Mouse (Mus musculus): ENCODE measurements around the gene Gm45140. TPM values are rescaled to one million over a fixed set of nuclear protein-coding genes. Genes with fewer than 3 reads are reported as not detected.

The Gm45140 gene
- polyA plus RNA-seq, 1 experiment from 2014 or later = 1.9 TPM

GRCm38 (mm10) chr6:87838551-87839197, 3.1 kb upstream of the Gm45140 start, which contains the start of gene Isy1:
Isy1 (minus strand) TSS chr6:87838798.
- peak; percentile 97 for ATAC-seq (ENCODE audit: low read depth)
- peaks cover 21% of the 10 kb centered on the region for H3K36me3 ChIP-seq (ENCODE audit: control insufficient read depth, insufficient read depth, low read length)
- peaks cover 5% of the 10 kb centered on the region; the same call in 1 of the 2 replicates for H3K4me1 ChIP-seq (ENCODE audit: control insufficient read depth, insufficient read depth, low read length)
- H3K27me3 ChIP-seq (ENCODE audit: control insufficient read depth, insufficient read depth, low read length) = no peaks in the 10 kb centered on the region
- H3K9me3 ChIP-seq (ENCODE audit: control insufficient read depth, low read length) = no peaks in the 10 kb centered on the region
- H3K9ac ChIP-seq (replicated peaks; ENCODE audit: low read depth, low read length) = peak within 1 kb of the TSS; percentile 82
- peak within 1 kb of the TSS; percentile 98 for H3K27ac ChIP-seq (ENCODE audit: low read depth, low read length)
- H3K4me3 ChIP-seq (ENCODE audit: low read depth, low read length) = peak within 1 kb of the TSS; percentile 80
- H3K4me2 ChIP-seq (ENCODE audit: low read depth, low read length) = peak within 1 kb of the TSS; percentile 90
- under 1% methylated on average over 46 of the region's 46 CpGs for WGBS

GRCm38 (mm10) chr6:87820366-87820765, 15.2 kb downstream of the Gm45140 start:
- Histone ChIP-seq H3K4me2 (ENCODE audit: low read depth, low read length) (no peak overlapping the region), H3K9ac (replicated peaks; ENCODE audit: low read depth, low read length) (no peak overlapping the region), H3K9me3 (ENCODE audit: control insufficient read depth, low read length) (no peaks in the 10 kb centered on the region), H3K36me3 (ENCODE audit: control insufficient read depth, insufficient read depth, low read length) (peaks cover 64% of the 10 kb centered on the region), H3K27ac (ENCODE audit: low read depth, low read length) (no peak overlapping the region), H3K4me3 (ENCODE audit: low read depth, low read length) (no peak overlapping the region), H3K4me1 (ENCODE audit: control insufficient read depth, insufficient read depth, low read length) (no peaks in the 10 kb centered on the region), H3K27me3 (ENCODE audit: control insufficient read depth, insufficient read depth, low read length) (no peaks in the 10 kb centered on the region)
- no peak for ATAC-seq (ENCODE audit: low read depth)
- WGBS = 97% methylated on average over 2 of the region's 2 CpGs

GRCm38 (mm10) chr6:87814486-87814885, 21.1 kb downstream of the Gm45140 start:
- Histone ChIP-seq H3K4me1 (ENCODE audit: control insufficient read depth, insufficient read depth, low read length) (peaks cover 6% of the 10 kb centered on the region; the same call in 1 of the 2 replicates), H3K27ac (ENCODE audit: low read depth, low read length) (no peak overlapping the region), H3K9ac (replicated peaks; ENCODE audit: low read depth, low read length) (no peak overlapping the region), H3K36me3 (ENCODE audit: control insufficient read depth, insufficient read depth, low read length) (peaks cover 27% of the 10 kb centered on the region), H3K4me2 (ENCODE audit: low read depth, low read length) (no peak overlapping the region), H3K27me3 (ENCODE audit: control insufficient read depth, insufficient read depth, low read length) (no peaks in the 10 kb centered on the region; the same call in 1 of the 2 replicates), H3K4me3 (ENCODE audit: low read depth, low read length) (no peak overlapping the region), H3K9me3 (ENCODE audit: control insufficient read depth, low read length) (no peaks in the 10 kb centered on the region)
- ATAC-seq (ENCODE audit: low read depth) = no peak
- 93% methylated on average over 5 of the region's 5 CpGs for WGBS

- Histone ChIP-seq H3K9ac (replicated peaks; ENCODE audit: low read depth, low read length) (peak overlapping the region; percentile 80; the same call in 1 of the 2 replicates), H3K4me2 (ENCODE audit: low read depth, low read length) (peak overlapping the region; percentile 95), H3K4me3 (ENCODE audit: low read depth, low read length) (no peak overlapping the region; the same call in 1 of the 2 replicates), H3K4me1 (ENCODE audit: control insufficient read depth, insufficient read depth, low read length) (peaks cover 6% of the 10 kb centered on the region; the same call in 1 of the 2 replicates), H3K27ac (ENCODE audit: low read depth, low read length) (no peak overlapping the region), H3K27me3 (ENCODE audit: control insufficient read depth, insufficient read depth, low read length) (no peaks in the 10 kb centered on the region; the same call in 1 of the 2 replicates), H3K9me3 (ENCODE audit: control insufficient read depth, low read length) (no peaks in the 10 kb centered on the region), H3K36me3 (ENCODE audit: control insufficient read depth, insufficient read depth, low read length) (peaks cover 12% of the 10 kb centered on the region)
- 86% methylated on average over 1 of the region's 1 CpGs for WGBS
- ATAC-seq (ENCODE audit: low read depth) = no peak
These were observed 22.9 kb downstream of the Gm45140 start for GRCm38 (mm10) chr6:87812656-87813055.

GRCm38 (mm10) chr6:87811675-87812338, 23.8 kb downstream of the Gm45140 start, which contains the start of gene Rab43:
Rab43 (minus strand) TSS chr6:87812164.
- peak; percentile 96 for ATAC-seq (ENCODE audit: low read depth)
- under 1% methylated on average over 40 of the region's 56 CpGs for WGBS
- peak within 1 kb of the TSS; percentile 80 for H3K9ac ChIP-seq (replicated peaks; ENCODE audit: low read depth, low read length)
- peaks cover 4% of the 10 kb centered on the region; the same call in 1 of the 2 replicates for H3K36me3 ChIP-seq (ENCODE audit: control insufficient read depth, insufficient read depth, low read length)
- no peaks in the 10 kb centered on the region; the same call in 1 of the 2 replicates for H3K27me3 ChIP-seq (ENCODE audit: control insufficient read depth, insufficient read depth, low read length)
- H3K4me3 ChIP-seq (ENCODE audit: low read depth, low read length) = peak within 1 kb of the TSS; percentile 70
- H3K9me3 ChIP-seq (ENCODE audit: control insufficient read depth, low read length) = no peaks in the 10 kb centered on the region
- peaks cover 6% of the 10 kb centered on the region; the same call in 1 of the 2 replicates for H3K4me1 ChIP-seq (ENCODE audit: control insufficient read depth, insufficient read depth, low read length)
- peak within 1 kb of the TSS; percentile 66 for H3K27ac ChIP-seq (ENCODE audit: low read depth, low read length)
- H3K4me2 ChIP-seq (ENCODE audit: low read depth, low read length) = peak within 1 kb of the TSS; percentile 95

- peak overlapping the region; percentile 66 for H3K27ac ChIP-seq (ENCODE audit: low read depth, low read length)
- peak overlapping the region; percentile 80 for H3K9ac ChIP-seq (replicated peaks; ENCODE audit: low read depth, low read length)
- peaks cover 3% of the 10 kb centered on the region; the same call in 1 of the 2 replicates for H3K36me3 ChIP-seq (ENCODE audit: control insufficient read depth, insufficient read depth, low read length)
- H3K9me3 ChIP-seq (ENCODE audit: control insufficient read depth, low read length) = no peaks in the 10 kb centered on the region
- peak overlapping the region; percentile 70 for H3K4me3 ChIP-seq (ENCODE audit: low read depth, low read length)
- peak overlapping the region; percentile 95 for H3K4me2 ChIP-seq (ENCODE audit: low read depth, low read length)
- WGBS = 1% methylated on average over 77 of the region's 77 CpGs
- ATAC-seq (ENCODE audit: low read depth) = peak; percentile 75
- peaks cover 6% of the 10 kb centered on the region; the same call in 1 of the 2 replicates for H3K4me1 ChIP-seq (ENCODE audit: control insufficient read depth, insufficient read depth, low read length)
- H3K27me3 ChIP-seq (ENCODE audit: control insufficient read depth, insufficient read depth, low read length) = no peaks in the 10 kb centered on the region; the same call in 1 of the 2 replicates
These were observed 24.6 kb downstream of the Gm45140 start for GRCm38 (mm10) chr6:87810713-87811669.

- Histone ChIP-seq H3K9me3 (ENCODE audit: control insufficient read depth, low read length) (no peaks in the 10 kb centered on the region), H3K4me3 (ENCODE audit: low read depth, low read length) (peak overlapping the region; percentile 70), H3K27ac (ENCODE audit: low read depth, low read length) (no peak overlapping the region), H3K36me3 (ENCODE audit: control insufficient read depth, insufficient read depth, low read length) (peaks cover 3% of the 10 kb centered on the region; the same call in 1 of the 2 replicates), H3K4me2 (ENCODE audit: low read depth, low read length) (peak overlapping the region; percentile 95), H3K9ac (replicated peaks; ENCODE audit: low read depth, low read length) (no peak overlapping the region), H3K4me1 (ENCODE audit: control insufficient read depth, insufficient read depth, low read length) (peaks cover 6% of the 10 kb centered on the region; the same call in 1 of the 2 replicates), H3K27me3 (ENCODE audit: control insufficient read depth, insufficient read depth, low read length) (no peaks in the 10 kb centered on the region; the same call in 1 of the 2 replicates)
- 37% methylated on average over 6 of the region's 6 CpGs for WGBS
- ATAC-seq (ENCODE audit: low read depth) = no peak
These were observed 25.3 kb downstream of the Gm45140 start for GRCm38 (mm10) chr6:87810311-87810710.

- Histone ChIP-seq H3K4me1 (ENCODE audit: control insufficient read depth, insufficient read depth, low read length) (peaks cover 6% of the 10 kb centered on the region; the same call in 1 of the 2 replicates), H3K36me3 (ENCODE audit: control insufficient read depth, insufficient read depth, low read length) (peaks cover 3% of the 10 kb centered on the region; the same call in 1 of the 2 replicates), H3K9ac (replicated peaks; ENCODE audit: low read depth, low read length) (no peak overlapping the region), H3K4me2 (ENCODE audit: low read depth, low read length) (no peak overlapping the region), H3K9me3 (ENCODE audit: control insufficient read depth, low read length) (no peaks in the 10 kb centered on the region), H3K27ac (ENCODE audit: low read depth, low read length) (no peak overlapping the region), H3K4me3 (ENCODE audit: low read depth, low read length) (no peak overlapping the region), H3K27me3 (ENCODE audit: control insufficient read depth, insufficient read depth, low read length) (no peaks in the 10 kb centered on the region; the same call in 1 of the 2 replicates)
- WGBS = 82% methylated on average over 6 of the region's 6 CpGs
- no peak for ATAC-seq (ENCODE audit: low read depth)
These were observed 25.9 kb downstream of the Gm45140 start for GRCm38 (mm10) chr6:87809651-87810161.
